Mouse (Mus musculus) lung, embryonic 14.5 days (tissue): ENCODE measurements at regions not wholly inside any gene's neighbourhood (a gene's known extent, or its start where the extent isn't known, plus 50 kb on each side); places are given as distances from the start of the nearest gene placed in this dataset.
A peak's percentile ranks its signal among the peaks of the same experiment; 100 is the strongest.

ENCODE experiments used
- ATAC-seq: fragments of 200-750 bp; cut with Nextera tagmentation; 2 replicates; pipeline ENCODE4 v1.8.0; 2017; ENCODE audit warnings: mild to moderate bottlenecking, moderate TSS enrichment, moderate library complexity; ENCODE audit not compliant: insufficient read depth
- DNase-seq: peaks from one replicate; pipeline ENCODE4 v3.0.0-alpha.2; 2015
- H3K27ac ChIP-seq: fragments of 300-500 bp; sonication (generic); 2 replicates; pipeline ENCODE4 v1.5.1; 2014; ENCODE audit warnings: low read depth, mild to moderate bottlenecking, moderate library complexity
- H3K27me3 ChIP-seq: fragments of 300-500 bp; sonication (generic); 2 replicates; pipeline ENCODE4 v1.6.1; 2014; ENCODE audit warnings: low read length, control low read depth; ENCODE audit not compliant: insufficient read depth
- H3K36me3 ChIP-seq: fragments of 300-500 bp; sonication (generic); 2 replicates; pipeline ENCODE4 v1.6.1; 2014; ENCODE audit warnings: control low read depth; ENCODE audit not compliant: insufficient read depth
- H3K4me1 ChIP-seq: fragments of 300-500 bp; sonication (generic); 2 replicates; pipeline ENCODE4 v1.6.1; 2014; ENCODE audit warnings: antibody characterized with exemption, control low read depth; ENCODE audit not compliant: insufficient read depth
- H3K4me2 ChIP-seq: fragments of 300-500 bp; sonication (generic); 2 replicates; pipeline ENCODE4 v1.6.1; 2014; ENCODE audit warnings: mild to moderate bottlenecking
- H3K4me3 ChIP-seq: fragments of 300-500 bp; sonication (generic); 2 replicates; pipeline ENCODE4 v1.5.1; 2014; ENCODE audit warnings: low read depth, low read length
- H3K9ac ChIP-seq: fragments of 300-500 bp; sonication (generic); 2 replicates; pipeline ENCODE4 v1.6.1; 2014
- H3K9me3 ChIP-seq: fragments of 300-500 bp; sonication (generic); 2 replicates; pipeline ENCODE4 v1.6.1; 2016; ENCODE audit warnings: low read depth, low read length, control low read depth
- CTCF ChIP-seq: IDR thresholded peaks from 2 replicates; pipeline ENCODE4 v1.5.1; 2016; ENCODE audit warnings: antibody characterized with exemption, low read depth
- WGBS: fragments of 180-500 bp; shearing (Covaris S2); extraction: QIAGEN DNeasy Blood & Tissue Kit; methylation state at CpG from one replicate; pipeline ENCODE4 v1.1.7; 2014; 5-methylcytosine and 5-hydroxymethylcytosine counted together

DNA sequence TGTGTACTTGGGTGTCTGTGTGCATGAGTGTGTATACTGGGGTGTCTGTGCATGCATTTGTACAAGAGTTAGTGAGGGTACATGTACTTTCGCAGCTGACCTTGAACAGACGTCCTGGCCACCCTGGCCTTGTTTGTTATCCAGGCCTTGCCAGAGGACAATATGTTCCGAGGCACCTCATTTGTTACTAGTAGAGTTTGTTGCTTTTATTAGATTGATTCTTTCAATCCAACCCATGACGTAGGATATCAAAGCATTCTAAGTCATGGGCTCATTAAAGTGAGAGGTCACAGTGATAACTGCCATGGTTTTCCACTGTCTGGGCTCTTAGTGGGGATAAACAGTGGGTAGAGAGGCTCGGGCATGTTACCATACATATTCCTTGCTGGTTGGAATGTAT lies 188.1 kb upstream of the Ttc29 start:
- Histone ChIP-seq H3K36me3 (no peaks in the 10 kb centered on the region), H3K27me3 (no peaks in the 10 kb centered on the region), H3K9ac (no peak overlapping the region), H3K9me3 (no peaks in the 10 kb centered on the region), H3K27ac (peak overlapping the region; percentile 92), H3K4me3 (no peak overlapping the region), H3K4me1 (peaks cover 27% of the 10 kb centered on the region), H3K4me2 (no peak overlapping the region)
- TF ChIP-seq CTCF: no peak
- DNase-seq: peak; percentile 50
- ATAC-seq: no peak
- 45% methylated on average over 5 of the region's 5 CpGs for WGBS

DNA sequence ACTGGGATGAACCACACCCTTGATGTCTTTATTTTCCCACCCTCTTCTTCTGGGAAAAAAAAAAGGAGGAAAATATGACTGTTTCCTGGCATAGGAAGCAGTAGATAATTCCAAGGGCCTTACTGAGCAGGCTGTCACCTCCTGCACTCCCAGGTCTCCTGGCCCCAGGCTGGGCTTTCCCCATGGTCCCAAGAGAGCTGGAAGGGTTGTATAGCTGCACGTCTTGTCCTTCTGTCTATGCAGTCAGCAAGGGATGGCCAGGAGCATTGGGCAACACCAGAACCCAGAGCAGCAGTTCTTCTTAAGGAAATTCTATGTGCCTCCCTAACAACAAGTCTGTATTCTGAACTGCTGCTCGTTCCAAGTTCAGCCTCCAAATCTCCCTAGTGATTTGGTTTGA lies 185.7 kb upstream of the Ttc29 start:
- H3K27me3 ChIP-seq: no peaks in the 10 kb centered on the region
- H3K4me3 ChIP-seq: no peak overlapping the region
- ATAC-seq: no peak
- H3K27ac ChIP-seq: no peak overlapping the region; the same call in 1 of the 2 replicates
- TF ChIP-seq CTCF: no peak
- H3K9ac ChIP-seq: no peak overlapping the region
- no peaks in the 10 kb centered on the region for H3K36me3 ChIP-seq
- no peak for DNase-seq
- H3K4me2 ChIP-seq: no peak overlapping the region
- WGBS: 83% methylated on average over 2 of the region's 2 CpGs
- no peaks in the 10 kb centered on the region for H3K9me3 ChIP-seq
- peaks cover 22% of the 10 kb centered on the region for H3K4me1 ChIP-seq

DNA sequence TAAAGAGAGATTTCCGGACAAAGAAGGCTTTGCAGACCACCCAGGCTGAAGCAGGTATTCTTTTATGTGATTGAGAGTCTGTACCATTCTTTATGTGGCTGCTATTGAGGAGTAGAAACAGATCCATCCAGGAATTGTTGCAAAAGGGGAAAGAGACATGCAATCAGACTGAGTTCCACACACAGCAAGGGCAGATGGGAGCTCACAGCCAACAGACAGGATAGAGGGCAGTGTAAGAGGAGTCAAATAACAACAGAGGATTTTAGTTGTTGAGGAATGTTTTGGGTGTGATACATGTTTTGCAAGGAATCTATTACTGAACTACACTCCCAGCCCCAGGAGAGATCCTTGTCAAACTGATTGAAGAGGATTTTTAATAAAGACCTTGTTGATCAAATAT lies 184.2 kb upstream of the Ttc29 start:
- Histone ChIP-seq H3K27me3 (no peaks in the 10 kb centered on the region), H3K4me3 (no peak overlapping the region), H3K4me2 (no peak overlapping the region), H3K36me3 (no peaks in the 10 kb centered on the region), H3K9me3 (no peaks in the 10 kb centered on the region), H3K27ac (no peak overlapping the region), H3K4me1 (peaks cover 13% of the 10 kb centered on the region; the same call in 1 of the 2 replicates), H3K9ac (no peak overlapping the region)
- 38% methylated on average over 1 of the region's 1 CpGs for WGBS
- no peak for DNase-seq
- no peak for TF ChIP-seq CTCF
- no peak for ATAC-seq

DNA sequence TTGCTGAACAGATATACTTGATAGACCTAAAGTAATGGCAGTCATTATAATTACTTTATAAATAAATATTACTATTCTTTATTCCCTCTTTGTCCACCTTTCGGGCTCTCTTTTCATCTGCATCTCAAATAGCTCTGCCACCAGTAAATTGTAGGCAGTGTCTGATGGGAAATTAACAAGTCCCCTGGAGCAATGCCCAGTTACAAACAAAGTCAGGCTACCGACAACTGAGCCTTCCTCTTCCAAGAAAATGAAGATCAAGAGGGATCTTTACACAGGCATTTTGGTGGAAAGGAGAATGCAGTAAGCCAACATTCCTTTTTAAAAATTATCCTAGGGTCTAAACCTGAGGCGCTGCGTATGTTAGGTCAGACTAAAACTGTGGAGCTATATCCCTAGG lies 181.3 kb upstream of the Ttc29 start:
- DNase-seq (peak; percentile 53), ATAC-seq (no peak)
- H3K4me2 ChIP-seq: no peak overlapping the region
- H3K27me3 ChIP-seq: no peaks in the 10 kb centered on the region
- H3K4me3 ChIP-seq: no peak overlapping the region
- WGBS: 57% methylated on average over 4 of the region's 4 CpGs
- no peak overlapping the region for H3K27ac ChIP-seq
- no peak overlapping the region for H3K9ac ChIP-seq
- H3K9me3 ChIP-seq: no peaks in the 10 kb centered on the region
- no peak for TF ChIP-seq CTCF
- H3K4me1 ChIP-seq: peaks cover 5% of the 10 kb centered on the region; the same call in 1 of the 2 replicates
- H3K36me3 ChIP-seq: no peaks in the 10 kb centered on the region

DNA sequence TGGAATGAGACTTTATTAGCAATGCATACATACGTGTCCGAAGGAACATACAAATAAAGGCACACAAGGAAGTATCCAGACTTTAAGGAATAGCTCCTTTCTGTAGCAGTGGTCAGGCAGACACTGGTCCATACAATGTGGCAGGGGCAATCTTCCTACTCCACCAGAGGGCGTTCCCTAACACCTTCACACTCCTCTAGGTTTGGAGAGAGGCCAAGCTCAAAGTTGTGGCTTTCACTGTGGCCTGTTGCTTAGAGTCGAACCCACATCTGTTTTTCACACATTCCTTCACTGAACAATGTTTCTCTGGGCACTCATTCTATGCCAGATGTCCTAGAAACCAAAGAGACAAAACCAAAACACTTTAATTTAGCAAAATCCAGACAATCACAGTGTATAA lies 178.4 kb upstream of the Ttc29 start:
- WGBS: 70% methylated on average over 4 of the region's 4 CpGs
- H3K27ac ChIP-seq: no peak overlapping the region
- no peak for TF ChIP-seq CTCF

DNA sequence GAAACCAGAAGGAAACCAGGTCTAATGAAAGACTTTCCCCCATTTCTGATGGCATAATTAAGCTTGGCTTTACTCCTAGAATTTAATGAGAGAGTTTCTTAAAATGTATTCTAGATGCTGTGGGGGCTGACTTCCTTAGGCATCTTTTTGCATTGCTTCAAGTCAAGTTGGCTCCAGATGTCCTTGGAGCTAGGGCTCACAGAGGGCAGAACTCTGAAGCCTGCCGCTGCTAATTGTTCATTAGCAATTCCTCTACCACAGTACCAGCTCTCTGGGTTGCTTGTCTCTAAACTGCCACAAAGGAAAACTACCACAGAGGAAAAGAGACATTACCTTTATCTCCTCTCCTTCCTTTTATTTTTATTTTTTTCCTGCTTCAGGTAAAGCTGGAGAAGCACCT lies 175.9 kb upstream of the Ttc29 start:
- H3K9ac ChIP-seq: no peak overlapping the region
- no peak overlapping the region for H3K4me3 ChIP-seq
- no peaks in the 10 kb centered on the region for H3K36me3 ChIP-seq
- no peak for TF ChIP-seq CTCF
- 66% methylated on average over 1 of the region's 1 CpGs for WGBS
- no peak overlapping the region for H3K4me2 ChIP-seq
- DNase-seq (no peak), ATAC-seq (no peak)
- H3K9me3 ChIP-seq: no peaks in the 10 kb centered on the region
- no peak overlapping the region for H3K27ac ChIP-seq
- no peaks in the 10 kb centered on the region for H3K27me3 ChIP-seq
- no peaks in the 10 kb centered on the region for H3K4me1 ChIP-seq

More for the DNA sequence above, 178.4 kb upstream of the Ttc29 start:
- Histone ChIP-seq H3K27me3 (no peaks in the 10 kb centered on the region), H3K4me1 (no peaks in the 10 kb centered on the region), H3K4me3 (no peak overlapping the region), H3K9me3 (no peaks in the 10 kb centered on the region), H3K4me2 (no peak overlapping the region), H3K9ac (no peak overlapping the region), H3K36me3 (no peaks in the 10 kb centered on the region)
- ATAC-seq: no peak
- peak; percentile 55 for DNase-seq

DNA sequence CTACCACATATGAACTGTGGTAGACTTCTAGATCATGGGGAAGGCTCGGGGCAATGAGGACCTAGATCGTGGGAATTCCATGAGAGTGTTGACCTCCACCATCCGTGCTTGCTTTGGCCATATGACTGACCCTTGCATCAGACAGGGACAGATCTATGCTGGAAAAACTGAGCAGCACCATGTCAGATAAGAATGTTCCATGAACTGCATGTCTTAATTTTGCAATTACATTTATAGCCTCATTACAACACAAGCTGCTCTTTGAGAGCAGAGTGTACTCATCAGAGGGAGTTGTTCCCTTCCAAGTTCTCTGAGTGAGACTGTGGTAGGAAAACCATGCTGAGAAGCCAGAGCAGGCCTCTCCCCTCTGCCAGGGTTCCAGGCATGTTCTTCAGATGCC lies 166.4 kb upstream of the Ttc29 start:
- H3K4me2 ChIP-seq: no peak overlapping the region
- no peaks in the 10 kb centered on the region for H3K36me3 ChIP-seq
- H3K27me3 ChIP-seq: no peaks in the 10 kb centered on the region
- DNase-seq (no peak), ATAC-seq (no peak)
- 86% methylated on average over 3 of the region's 3 CpGs for WGBS
- H3K9ac ChIP-seq: no peak overlapping the region
- no peak overlapping the region for H3K27ac ChIP-seq
- TF ChIP-seq CTCF: no peak
- no peaks in the 10 kb centered on the region for H3K4me1 ChIP-seq
- no peak overlapping the region for H3K4me3 ChIP-seq
- H3K9me3 ChIP-seq: no peaks in the 10 kb centered on the region

DNA sequence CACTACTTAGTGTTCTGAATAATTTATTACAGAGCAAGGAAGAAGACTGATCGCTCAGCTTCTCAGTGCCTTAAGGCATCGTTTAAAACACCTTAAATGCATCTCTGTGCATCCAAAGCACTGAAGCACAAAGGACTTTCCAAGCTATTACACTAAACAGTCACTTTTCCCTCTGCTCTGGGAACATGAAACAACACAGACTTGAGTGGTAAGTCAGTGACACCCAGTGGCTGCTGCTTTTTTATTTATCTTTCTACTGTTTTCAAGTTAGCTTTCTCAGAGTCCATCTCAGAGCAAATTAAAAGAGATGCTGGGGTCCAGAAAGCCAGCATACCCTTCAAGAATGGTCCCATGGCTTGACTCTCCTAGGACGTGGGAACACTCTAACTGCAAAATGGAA lies 162.3 kb upstream of the Ttc29 start:
- no peaks in the 10 kb centered on the region for H3K27me3 ChIP-seq
- H3K27ac ChIP-seq: no peak overlapping the region
- TF ChIP-seq CTCF: peak; percentile 44
- H3K4me2 ChIP-seq: no peak overlapping the region
- no peak overlapping the region for H3K9ac ChIP-seq
- ATAC-seq (no peak), DNase-seq (peak; percentile 66)
- no peak overlapping the region for H3K4me3 ChIP-seq
- H3K9me3 ChIP-seq: no peaks in the 10 kb centered on the region
- H3K36me3 ChIP-seq: no peaks in the 10 kb centered on the region
- H3K4me1 ChIP-seq: peaks cover 7% of the 10 kb centered on the region; the same call in 1 of the 2 replicates
- WGBS: 74% methylated on average over 3 of the region's 3 CpGs
